Mouse (Mus musculus) 3T3-L1 (cell line): ENCODE results near the gene Rabgap1l.

ENCODE experiments used
- DNase-seq: peaks from one replicate; pipeline ENCODE4 v3.0.0-alpha.2; 2015; ENCODE audit warnings: low read depth, low spot score

The Rabgap1l gene

DNA sequence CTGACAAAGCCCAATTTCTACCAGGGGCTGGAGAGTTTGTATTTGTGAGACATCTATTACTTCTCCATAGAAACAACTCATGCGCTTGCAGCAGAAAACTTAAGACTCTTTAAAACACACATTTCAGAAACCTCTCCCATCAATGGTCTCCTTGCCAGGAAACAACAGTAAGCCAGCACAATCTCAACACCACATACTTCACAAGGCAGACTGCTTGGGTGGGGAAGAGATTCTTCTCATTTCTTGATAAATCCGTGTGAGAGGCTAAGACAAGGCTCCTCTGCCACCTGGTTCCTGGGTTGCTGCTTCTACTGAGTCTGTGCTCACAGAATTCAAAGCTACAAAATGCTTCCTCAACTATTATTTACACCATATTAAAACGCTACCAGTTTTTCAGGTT lies 543.2 kb downstream of the Rabgap1l start:
- DNase-seq: no peak

DNA sequence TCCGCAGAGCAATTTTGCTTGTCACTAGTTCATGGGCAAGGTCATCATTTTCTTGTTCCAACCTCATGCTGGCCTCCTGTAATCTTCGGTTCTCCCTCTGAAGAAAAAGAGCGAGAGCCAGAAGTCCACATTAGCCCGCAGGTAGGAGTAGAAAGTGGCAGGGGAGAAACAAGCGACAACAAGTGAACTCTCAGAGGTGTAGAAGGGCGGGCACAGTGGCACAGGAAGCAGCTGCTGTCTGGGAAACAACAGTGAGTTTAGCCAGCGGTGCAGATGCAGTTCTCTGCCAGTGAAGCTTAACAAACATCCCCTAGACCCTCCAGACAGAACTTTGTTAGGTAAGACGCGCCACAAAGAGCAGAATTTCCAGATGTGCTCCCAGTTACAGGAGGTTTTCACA lies 545.5 kb downstream of the Rabgap1l start:
- DNase-seq: no peak

GRCm38 (mm10) chr1:160246844-160247243 lies 546.2 kb downstream of the Rabgap1l start:
- DNase-seq: no peak

DNA sequence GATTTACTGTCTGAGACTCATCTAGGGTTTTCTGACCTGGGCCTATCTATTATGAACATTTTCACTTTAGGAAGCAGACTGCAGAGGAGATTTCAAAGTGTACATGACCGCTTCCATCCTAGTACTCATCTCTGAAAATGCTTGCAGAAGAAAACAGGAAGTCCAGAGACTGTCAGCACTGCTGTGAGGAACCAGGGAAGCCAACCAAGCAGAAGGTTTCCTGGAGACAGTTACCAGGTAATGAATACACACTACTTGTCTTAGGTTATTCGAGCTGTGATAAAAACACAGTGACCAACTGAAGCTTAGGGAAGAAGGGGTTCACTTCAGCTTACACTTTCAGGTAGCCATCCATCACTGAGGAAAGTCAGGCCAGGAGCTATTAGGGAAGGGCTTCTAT lies 547.1 kb downstream of the Rabgap1l start:
- no peak for DNase-seq

- no peak for DNase-seq
These were observed 548.3 kb downstream of the Rabgap1l start for GRCm38 (mm10) chr1:160244689-160245088.

- DNase-seq: no peak
These were observed 552.9 kb downstream of the Rabgap1l start for GRCm38 (mm10) chr1:160240091-160240490.

GRCm38 (mm10) chr1:160238852-160239443 lies 554.1 kb downstream of the Rabgap1l start:
- no peak for DNase-seq

DNA sequence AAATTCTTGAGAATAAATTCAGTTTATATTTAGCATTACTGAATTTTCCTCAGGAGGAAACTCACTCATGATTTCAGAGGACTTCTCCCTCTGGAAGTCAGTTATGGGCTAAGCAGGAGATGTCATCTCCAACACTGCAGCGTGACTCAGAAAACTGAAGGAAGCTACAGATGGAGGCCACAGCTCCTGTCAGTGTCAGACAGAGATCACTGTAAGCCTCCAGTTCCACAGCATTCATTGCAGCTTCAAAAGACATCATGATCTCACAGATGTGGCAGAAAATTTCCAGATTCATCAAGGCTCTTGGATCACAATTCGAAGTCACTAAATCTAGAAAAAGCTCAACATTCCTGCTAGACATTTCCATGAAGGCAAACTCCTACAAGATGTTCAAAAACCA lies 555.0 kb downstream of the Rabgap1l start:
- no peak for DNase-seq

GRCm38 (mm10) chr1:160233921-160234320 lies 559.1 kb downstream of the Rabgap1l start:
- peak; percentile 97 for DNase-seq

DNA sequence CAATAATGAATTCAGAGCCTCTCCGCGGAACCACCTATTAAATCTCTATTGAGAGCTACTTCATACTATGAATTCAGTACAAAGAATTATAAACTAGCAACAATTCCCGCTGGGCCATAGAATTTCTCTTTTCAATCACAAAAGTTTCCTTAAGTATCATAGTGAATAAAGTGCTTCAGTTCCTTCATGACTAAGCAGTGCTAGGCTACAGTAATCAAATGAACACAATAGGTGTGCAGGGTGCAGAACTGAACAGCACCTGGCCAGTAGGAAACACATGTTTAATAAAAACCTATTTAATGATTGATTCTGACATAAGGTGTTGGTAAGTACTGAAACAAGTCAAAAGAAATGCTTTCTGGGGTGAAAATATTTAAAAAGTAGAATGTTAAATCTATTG lies 560.9 kb downstream of the Rabgap1l start:
- DNase-seq: no peak

DNA sequence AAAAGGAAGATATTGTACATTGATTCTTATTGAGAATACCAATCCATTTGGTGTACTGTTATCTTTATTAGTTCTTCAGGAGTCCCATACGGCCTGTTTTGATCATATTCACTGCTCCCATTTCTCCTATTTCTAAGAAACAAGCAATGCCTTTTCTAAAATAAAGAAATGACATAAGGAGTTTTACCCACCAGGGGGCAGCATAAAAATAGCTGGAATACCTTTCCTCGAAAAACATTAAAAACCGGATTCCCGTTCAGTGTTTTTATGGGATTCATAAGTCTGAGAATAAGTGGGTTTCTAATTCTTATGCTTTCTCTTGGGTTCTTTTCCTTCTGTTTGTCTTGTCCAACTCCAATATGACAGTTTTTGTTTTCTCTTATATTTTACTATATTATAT lies 562.0 kb downstream of the Rabgap1l start:
- peak; percentile 83 for DNase-seq

DNA sequence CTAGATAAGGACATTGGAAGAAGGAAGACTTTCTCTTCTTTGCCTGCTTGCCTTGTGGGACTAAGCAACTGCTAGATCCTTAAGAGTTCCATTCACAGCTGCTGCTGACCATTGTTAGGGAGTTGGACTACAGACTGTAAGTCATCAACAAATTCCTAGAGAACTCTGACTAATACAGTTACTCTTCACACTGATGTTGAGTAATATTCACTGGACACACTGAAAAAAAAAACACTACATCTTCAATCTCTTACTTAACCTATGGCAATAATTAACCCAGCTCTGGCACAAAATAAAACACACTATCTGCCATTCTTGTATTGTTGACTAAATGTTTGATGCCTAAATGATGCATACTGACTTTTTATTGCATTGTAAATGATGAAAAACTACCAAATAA lies 565.2 kb downstream of the Rabgap1l start:
- peak; percentile 35 for DNase-seq

- DNase-seq: no peak
These were observed 565.8 kb downstream of the Rabgap1l start for GRCm38 (mm10) chr1:160227196-160227595.

DNA sequence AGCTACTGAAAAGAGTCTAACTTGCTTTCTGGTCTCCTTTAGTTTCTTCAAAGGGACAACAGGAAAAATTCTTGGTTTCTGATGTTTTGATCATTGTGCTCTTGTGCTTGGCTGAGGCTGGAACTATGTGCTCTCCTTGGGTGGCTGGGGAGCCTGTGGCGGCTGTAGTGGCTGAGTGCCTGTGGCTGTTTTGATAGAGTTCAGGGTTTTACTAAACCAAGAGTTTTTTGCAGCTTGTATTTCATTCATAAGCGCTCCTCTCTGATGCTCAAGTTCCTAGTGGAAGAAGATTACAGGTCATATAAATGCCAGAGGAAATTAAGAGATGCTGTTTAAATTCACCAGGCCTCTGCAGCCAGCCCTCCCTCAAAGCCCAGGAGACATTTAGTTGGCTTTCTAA lies 568.9 kb downstream of the Rabgap1l start:
- DNase-seq: no peak

- no peak for DNase-seq
These were observed 575.1 kb downstream of the Rabgap1l start for GRCm38 (mm10) chr1:160217898-160218297.

GRCm38 (mm10) chr1:160214171-160214570 lies 578.8 kb downstream of the Rabgap1l start:
- DNase-seq: peak; percentile 38

- DNase-seq: peak; percentile 98
These were observed 580.0 kb downstream of the Rabgap1l start, which contains the start of gene Cacybp for GRCm38 (mm10) chr1:160212703-160213669. Gene Cacybp, minus strand, starts transcription at chr1:160212875.

DNA sequence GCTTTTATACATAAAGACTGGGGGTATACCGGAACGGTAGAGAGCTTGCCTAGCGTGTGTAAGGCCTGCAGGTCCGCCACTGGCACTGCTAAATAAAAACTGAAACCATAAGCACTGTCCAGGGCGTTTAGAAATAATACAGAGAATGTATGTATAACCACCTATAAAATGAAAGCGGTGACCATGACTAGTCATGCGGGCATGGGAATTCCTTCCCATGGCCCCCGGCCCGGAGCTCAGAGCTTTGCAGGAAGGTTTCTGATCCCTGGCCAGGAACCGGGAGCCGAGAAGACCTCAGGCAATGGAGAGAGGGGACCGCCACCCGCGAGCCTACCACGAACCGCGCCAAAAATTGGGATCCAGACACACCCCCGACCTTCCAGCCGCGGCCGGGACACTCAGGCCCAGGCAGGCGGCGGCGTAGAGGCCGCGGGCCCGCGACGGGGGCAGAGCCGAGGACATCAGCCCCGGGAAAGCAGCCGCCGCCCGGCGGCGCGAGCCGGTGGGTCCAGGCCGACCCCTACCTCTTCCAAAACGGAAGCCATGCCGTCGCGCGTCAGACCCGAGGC lies 580.8 kb downstream of the Rabgap1l start:
- peak; percentile 60 for DNase-seq

DNA sequence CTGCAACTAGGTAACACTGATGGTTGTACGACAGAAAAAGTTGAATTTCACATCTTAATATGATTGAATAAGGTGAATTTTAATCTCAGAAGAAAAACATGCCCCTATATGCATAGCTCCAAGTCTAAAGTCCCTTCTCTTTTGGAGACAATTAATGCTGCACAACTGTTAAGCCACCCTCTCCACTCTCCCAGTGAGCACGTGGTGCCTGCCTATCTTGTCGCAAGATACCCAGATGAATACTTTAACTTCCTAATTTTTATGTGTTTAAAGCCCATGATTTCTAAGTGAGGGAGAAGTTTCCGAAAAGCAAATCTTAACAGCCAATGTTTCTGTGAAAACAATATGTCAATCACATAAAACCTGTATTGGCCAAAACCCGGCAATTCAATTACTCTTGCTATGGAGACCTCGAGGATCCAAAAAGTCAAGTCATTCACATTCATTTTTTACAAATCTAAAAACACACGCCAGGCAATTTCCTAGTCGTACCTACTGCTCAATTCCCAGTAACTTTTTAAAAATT lies 581.4 kb downstream of the Rabgap1l start:
- peak; percentile 39 for DNase-seq

- DNase-seq: peak; percentile 71
These were observed 582.4 kb downstream of the Rabgap1l start for GRCm38 (mm10) chr1:160210566-160210965.

DNA sequence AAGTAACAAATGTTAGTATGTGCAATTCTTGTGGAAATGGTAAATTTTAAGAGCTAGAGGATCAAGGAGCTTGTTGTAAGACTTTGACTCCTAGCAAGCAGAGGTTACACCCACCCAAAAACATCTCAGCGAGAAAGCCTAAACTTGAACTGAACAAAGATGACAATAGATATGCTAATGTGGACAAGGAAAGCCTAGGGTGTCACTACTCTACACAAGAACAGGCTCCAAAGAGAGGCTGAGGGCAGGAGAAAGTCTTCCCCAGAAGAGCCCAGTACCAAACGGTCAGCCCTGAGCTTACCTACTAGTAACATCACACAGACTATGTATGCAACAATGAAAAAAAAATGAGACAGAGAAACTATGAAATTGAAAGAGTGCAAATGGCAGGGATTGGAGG lies 583.2 kb downstream of the Rabgap1l start:
- DNase-seq: no peak

GRCm38 (mm10) chr1:160205486-160205885 lies 587.5 kb downstream of the Rabgap1l start:
- peak; percentile 35 for DNase-seq
